ENCODE assay signal across 8 mouse cellular contexts in the genomic region with DNA sequence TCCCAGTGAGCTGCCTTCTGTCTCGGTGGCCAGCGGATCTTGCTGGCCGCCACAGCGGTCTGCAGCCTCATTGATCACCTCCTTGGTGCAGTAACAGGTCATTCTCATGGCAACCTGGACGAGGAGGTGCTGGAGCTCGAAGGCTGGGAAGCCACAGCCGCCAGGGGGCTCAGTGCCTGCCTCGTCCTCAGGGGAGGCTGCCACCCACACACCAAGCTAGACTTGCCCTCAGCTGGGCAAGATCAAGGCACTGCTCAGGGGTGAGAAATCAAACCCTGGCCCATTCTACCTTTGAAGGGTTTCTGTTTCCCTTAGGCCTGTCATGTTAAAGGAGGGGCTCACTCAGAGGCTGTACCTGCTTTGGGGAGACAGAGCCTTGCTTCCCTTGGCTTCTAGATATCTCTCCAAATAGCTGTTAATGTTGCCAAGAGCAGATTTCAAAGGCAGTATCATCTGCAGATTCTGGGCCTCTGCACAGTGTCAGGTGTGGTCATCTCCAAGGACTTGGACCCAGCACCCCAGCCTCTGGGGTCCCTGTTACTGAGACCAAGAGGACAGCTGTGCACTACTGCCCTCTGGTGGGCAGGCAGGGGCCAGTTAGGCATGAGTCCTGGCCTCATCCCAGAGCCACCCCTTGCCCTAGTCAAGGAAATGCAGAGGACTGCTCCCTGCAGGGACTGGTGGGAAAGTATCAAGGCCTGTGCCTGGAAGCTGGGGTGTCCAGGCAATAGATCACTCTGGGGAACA. TPM values are rescaled to one million over a fixed set of nuclear protein-coding genes. Genes with fewer than 3 reads are reported as not detected.
DNase-seq lines count a peak whose midpoint lies in the region; ATAC-seq and TF ChIP-seq lines count a peak whose summit lies in the region.

No protein-coding gene starts in this region.

- ATAC-seq in midbrain, postnatal 0 days (ENCODE audit: low FRiP score): peak; percentile 38; the same call in 1 of the 2 replicates

- peak; percentile 75 for TF ChIP-seq CTCF in midbrain, postnatal 0 days (IDR thresholded peaks at IDR 0.05)

- no peaks in the 10 kb centered on the region; the same call in 1 of the 2 replicates for H3K27me3 ChIP-seq in midbrain, postnatal 0 days (ENCODE audit: insufficient read depth, low read length)

- intact Hi-C loops in left cerebral cortex, postnatal 4 days (cut with DNase I): no loop called here
- intact Hi-C loops in heart, postnatal 14 days (cut with DNase I): loop anchor here (5.0 kb wide), 1 partner anchor 42 kb away; no protein-coding TSS in a partner anchor

- H3K4me1 ChIP-seq in midbrain, postnatal 0 days (ENCODE audit: insufficient read depth, low read length): 0 out of 2 replicates have a peak, but pooled peaks cover 5% of the 10 kb centered on the region

- H3K27ac ChIP-seq in midbrain, postnatal 0 days (ENCODE audit: low read depth, low read length): no peak overlapping the region

- 26% methylated on average over 8 of the region's 8 CpGs for WGBS in midbrain, postnatal 0 days

- peak; percentile 69 for DNase-seq in left cerebral cortex, postnatal 4 days
- no peak for DNase-seq in left cerebral cortex, adult 8-10 months (ENCODE audit: low spot score in 2 of 2)
- peak; percentile 38 for DNase-seq in Muller cell, postnatal 12 days (ENCODE audit: inconsistent ontology term)
- DNase-seq in embryo, embryonic 11.5 days (ENCODE audit: low read depth, low spot score): peak; percentile 48
- peak; percentile 65 to 78 for DNase-seq in heart, postnatal 14 days
- peak; percentile 76 to 81 for DNase-seq in kidney, postnatal 4 days
- DNase-seq in midbrain, postnatal 0 days (ENCODE audit: low spot score): peak; percentile 54
- DNase-seq in ovary, adult 18-20 months (ENCODE audit: low spot score): no peak

- no peak overlapping the region for H3K4me3 ChIP-seq in midbrain, postnatal 0 days (ENCODE audit: low read depth, low read length)

- no peak overlapping the region for H3K4me2 ChIP-seq in midbrain, postnatal 0 days (ENCODE audit: low read depth, low read length, poor library complexity, severe bottlenecking)

- no peaks in the 10 kb centered on the region for H3K9me3 ChIP-seq in midbrain, postnatal 0 days (ENCODE audit: low read length)

- H3K36me3 ChIP-seq in midbrain, postnatal 0 days (ENCODE audit: insufficient read depth, low read length): no peaks in the 10 kb centered on the region

- no peak overlapping the region for H3K9ac ChIP-seq in midbrain, postnatal 0 days (replicated peaks; ENCODE audit: low read length, poor library complexity, severe bottlenecking)

RNA-seq across cellular contexts. Expression of gene Mrpl36, which starts 18.0 kb away (rescaled TPM):
- total RNA-seq in left cerebral cortex, postnatal 4 days (2021): 10 to 100 TPM; 26.7 to 31.2 TPM
- 10 to 100 TPM; 33.1 to 38.6 (median 34.6) TPM for total RNA-seq in left cerebral cortex, adult 8-10 months (2022)
- 10 to 100 TPM; 41.8 to 42.8 TPM for total RNA-seq in heart, postnatal 14 days (2021)
- total RNA-seq in midbrain, postnatal 0 days (2014; rRNA removed): 26.8 and 40.1 TPM in 2 replicates
- polyA plus RNA-seq in midbrain, postnatal 0 days (2015; fragmentation: Nextera tagmentation; extraction: Ambion mirVana): 55.1 TPM in 2 replicates

RNA-seq across cellular contexts. Expression of gene Ndufs6, which starts 18.0 kb away (rescaled TPM):
- 100 to 1,000 TPM; 126 to 131 TPM for total RNA-seq in left cerebral cortex, postnatal 4 days (2021)
- total RNA-seq in left cerebral cortex, adult 8-10 months (2022): 100 to 1,000 TPM; 192 to 206 (median 194) TPM
- 1,000 to 10,000 TPM; 1,008 to 1,014 TPM for total RNA-seq in heart, postnatal 14 days (2021)
- 111 and 132 TPM in 2 replicates for total RNA-seq in midbrain, postnatal 0 days (2014; rRNA removed)
- polyA plus RNA-seq in midbrain, postnatal 0 days (2015; fragmentation: Nextera tagmentation; extraction: Ambion mirVana): 477 and 509 TPM in 2 replicates

RNA-seq across cellular contexts. Expression of gene Irx4, which starts 50.1 kb away (rescaled TPM):
- total RNA-seq in left cerebral cortex, postnatal 4 days (2021): not detected
- total RNA-seq in left cerebral cortex, adult 8-10 months (2022): not detected
- total RNA-seq in heart, postnatal 14 days (2021): 10 to 100 TPM; 24.5 to 27.7 TPM
- 2.8 and 2.9 TPM in 2 replicates for total RNA-seq in midbrain, postnatal 0 days (2014; rRNA removed)
- polyA plus RNA-seq in midbrain, postnatal 0 days (2015; fragmentation: Nextera tagmentation; extraction: Ambion mirVana): 0.63 and 1.0 TPM in 2 replicates

Comparison
In these comparisons a context has a peak if more than half of its experiments do, and no peak if none do; other contexts are left out.
1. DNase-seq: peak in left cerebral cortex, postnatal 4 days (single experiment), Muller cell, postnatal 12 days (single experiment), embryo, embryonic 11.5 days (single experiment), heart, postnatal 14 days (2 of 2), kidney, postnatal 4 days (2 of 2) and midbrain, postnatal 0 days (single experiment); none in left cerebral cortex, adult 8-10 months (0 of 2) and ovary, adult 18-20 months (single experiment).